Mouse (Mus musculus): Measurements from ENCODE around the gene Alcam.

DNA sequence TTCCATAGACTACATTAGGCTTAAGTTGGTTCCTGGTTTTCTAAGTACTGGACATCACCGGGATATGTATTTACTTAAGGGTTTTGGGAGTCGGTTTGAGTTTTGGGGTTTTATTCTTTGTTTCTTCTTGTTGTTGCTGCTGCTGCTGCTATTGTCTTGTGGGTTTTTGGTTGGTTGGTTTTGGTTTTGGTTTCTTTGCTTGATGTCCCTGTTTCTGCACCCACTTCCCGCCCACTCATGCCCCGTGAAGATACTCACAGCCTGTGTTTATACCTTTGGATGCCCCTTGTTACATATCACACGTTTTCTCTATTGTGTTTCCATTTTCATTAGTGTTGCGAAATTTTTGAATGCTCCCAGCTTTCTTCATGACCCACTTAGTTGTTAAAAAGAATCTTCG lies 253.8 kb downstream of the Alcam start:
- TF ChIP-seq POLR2A (IDR thresholded peaks at IDR 0.05; ENCODE audit: borderline replicate concordance, low read depth, low read length): no peak
- TF ChIP-seq CTCF (IDR thresholded peaks at IDR 0.05; ENCODE audit: low read depth, low read length): no peak
